ENCODE assay signal across 25 mouse cellular contexts in genomic region chr11:66684181-66684580, GRCm38 (mm10).
"Had no signal": no experiment of that assay in that cellular context is flagged by ENCODE, and none has a peak within 500 bp of the region (broad histone marks: within the 10 kb centered on the region; RNA-seq: fewer than 3 reads in every experiment).

No protein-coding gene starts in this region.

- H3K4me3 ChIP-seq: heart, adult 2 months; heart, embryonic 13.5 days; heart, embryonic 15.5 days; kidney, embryonic 15.5 days; left cerebral cortex, adult 2 months; limb, embryonic 10.5 days; limb, embryonic 12.5 days had no signal

- H3K4me2 ChIP-seq: heart, embryonic 11.5 days; heart, embryonic 13.5 days; heart, embryonic 15.5 days; hindbrain, embryonic 14.5 days; kidney, embryonic 15.5 days; limb, embryonic 12.5 days had no signal

- H3K36me3 ChIP-seq: heart, embryonic 13.5 days; heart, embryonic 15.5 days; kidney, embryonic 15.5 days; limb, embryonic 10.5 days; limb, embryonic 12.5 days had no signal

- H3K27me3 ChIP-seq: heart, embryonic 13.5 days; heart, embryonic 15.5 days; kidney, embryonic 15.5 days; limb, embryonic 12.5 days had no signal

- H3K27ac ChIP-seq: heart, adult 2 months; heart, embryonic 13.5 days; heart, embryonic 15.5 days; kidney, embryonic 15.5 days; kidney, postnatal 0 days; left cerebral cortex, adult 2 months; limb, embryonic 10.5 days; limb, embryonic 12.5 days had no signal

- H3K4me1 ChIP-seq: heart, embryonic 13.5 days; heart, embryonic 15.5 days; kidney, embryonic 15.5 days; limb, embryonic 10.5 days; limb, embryonic 12.5 days had no signal

- H3K9me3 ChIP-seq: heart, embryonic 13.5 days; heart, embryonic 15.5 days; kidney, embryonic 15.5 days; limb, embryonic 10.5 days; limb, embryonic 12.5 days had no signal

- DNase-seq: forebrain, postnatal 0 days; gastrocnemius, postnatal 14 days; gastrocnemius, postnatal 36 days; heart, adult 11 months; heart, adult 2 months; heart, postnatal 14 days; heart, postnatal 36 days; kidney, adult 11 months; kidney, adult 2 months; kidney, adult 9 months; kidney, postnatal 14 days; kidney, postnatal 36 days; layer of hippocampus, adult 9-11 months; liver had no signal

- ATAC-seq: forebrain, postnatal 0 days; hindbrain, embryonic 16.5 days; intestine, embryonic 16.5 days had no signal

- H3K9ac ChIP-seq: forebrain, postnatal 0 days; heart, embryonic 13.5 days; heart, embryonic 15.5 days; hindbrain, embryonic 14.5 days; kidney, embryonic 15.5 days; limb, embryonic 12.5 days had no signal
